Mouse (Mus musculus): ENCODE measurements around the gene A530064D06Rik. TPM values are rescaled to one million over a fixed set of nuclear protein-coding genes. Genes with fewer than 3 reads are reported as not detected.

Gene A530064D06Rik
- not detected in 2 replicates for polyA plus RNA-seq (2021; fragmentation: Nextera tagmentation)
- long read RNA-seq, experiment 1: 0 reads
- long read RNA-seq, experiment 2: 0 reads

DNA sequence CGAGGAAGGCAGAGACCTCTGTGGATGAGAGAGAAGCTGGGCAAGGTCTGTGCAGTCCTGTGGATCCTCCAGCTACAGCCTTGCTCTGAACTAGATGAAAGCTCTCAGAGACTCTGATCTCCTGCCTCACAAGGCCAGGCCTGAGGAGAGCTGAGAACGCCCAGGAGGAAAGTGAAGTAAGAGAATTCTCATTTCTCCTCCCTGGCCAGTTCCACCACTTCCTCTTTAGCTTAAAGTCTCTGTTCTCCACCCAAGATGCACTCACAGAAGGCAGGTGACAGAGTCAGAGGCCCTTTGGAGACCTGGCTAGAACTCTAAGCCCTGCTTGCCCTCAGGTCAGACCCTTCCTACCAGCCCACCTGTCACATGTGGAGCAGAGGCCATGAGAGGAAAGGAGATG lies at the start of gene A530064D06Rik:
Gene A530064D06Rik, minus strand, starts transcription at position 173 of the 400 bp plus-strand sequence.

GRCm38 (mm10) chr17:48146120-48146519 lies 21.0 kb downstream of the A530064D06Rik start, which contains the start of gene 9830107B12Rik:
Gene 9830107B12Rik, minus strand, starts transcription at chr17:48146268.

Other genes starting within 250 kb of the A530064D06Rik start
- 16.7 and 62.5 TPM in 2 replicates for gene Foxp4, start 242.6 kb downstream of the A530064D06Rik start, polyA plus RNA-seq (2021; fragmentation: Nextera tagmentation)
- not detected in 2 replicates for gene 1700122O11Rik, start 129.0 kb downstream of the A530064D06Rik start, polyA plus RNA-seq (2021; fragmentation: Nextera tagmentation)
- gene 1700067P10Rik, start 78.0 kb downstream of the A530064D06Rik start, polyA plus RNA-seq (2021; fragmentation: Nextera tagmentation): not detected in 2 replicates
- not detected in 2 replicates for gene 9830107B12Rik, start 21.0 kb downstream of the A530064D06Rik start, polyA plus RNA-seq (2021; fragmentation: Nextera tagmentation)
- gene Trem1, start 65.5 kb upstream of the A530064D06Rik start, polyA plus RNA-seq (2021; fragmentation: Nextera tagmentation): not detected in 2 replicates
- gene Trem3, start 80.5 kb upstream of the A530064D06Rik start, polyA plus RNA-seq (2021; fragmentation: Nextera tagmentation): 0.15 TPM in 1 of 2 replicates, not detected in the other
- gene Treml4, start 97.0 kb upstream of the A530064D06Rik start, polyA plus RNA-seq (2021; fragmentation: Nextera tagmentation): 0.18 TPM in 1 of 2 replicates, not detected in the other
- 0.04 and 0.18 TPM in 2 replicates for gene Treml2, start 132.2 kb upstream of the A530064D06Rik start, polyA plus RNA-seq (2021; fragmentation: Nextera tagmentation)
- gene B430306N03Rik, start 148.9 kb upstream of the A530064D06Rik start, polyA plus RNA-seq (2021; fragmentation: Nextera tagmentation): 0.11 TPM in 1 of 2 replicates, not detected in the other
- gene Trem2, start 179.1 kb upstream of the A530064D06Rik start, polyA plus RNA-seq (2021; fragmentation: Nextera tagmentation): 33.7 and 42.8 TPM in 2 replicates
- 0.11 and 0.16 TPM in 2 replicates for gene Treml1, start 192.6 kb upstream of the A530064D06Rik start, polyA plus RNA-seq (2021; fragmentation: Nextera tagmentation)
- 1.4 and 2.7 TPM in 2 replicates for gene Nfya, start 242.6 kb upstream of the A530064D06Rik start, polyA plus RNA-seq (2021; fragmentation: Nextera tagmentation)
- gene Oard1, start 242.7 kb upstream of the A530064D06Rik start, polyA plus RNA-seq (2021; fragmentation: Nextera tagmentation): 26.5 and 28.5 TPM in 2 replicates

Data from left cerebral cortex, adult 6 months (tissue).